Mouse (Mus musculus) mouse embryonic stem cell (cell line): ENCODE measurements around the gene Afmid.

ENCODE experiments used
- in situ Hi-C, 2 experiments: fragments of 300-500 bp; cut with MboI; formaldehyde crosslinking; loops; 1 replicate in 1 of 2; 3 replicates in 1 of 2; pipeline ENCODE4 v1.14.3; 2019 to 2020; ENCODE audit warnings: low sequenced_read_pairs in 2 of 2, low pct_unique_long_range_greater_than_20kb in 1 of 2, mixed read lengths in 1 of 2; ENCODE audit not compliant: unreplicated experiment in 1 of 2

The Afmid gene

GRCm38 (mm10) chr11:117864805-117865204 is 39.1 kb downstream of the Afmid start:
- in situ Hi-C loops: no loop called here

- in situ Hi-C loops: no loop called here
These were observed 40.3 kb downstream of the Afmid start for GRCm38 (mm10) chr11:117865988-117866387.

GRCm38 (mm10) chr11:117870688-117871365 is 45.1 kb downstream of the Afmid start:
- in situ Hi-C loops: loop anchor here (5.0 to 10.0 kb wide), 2 partner anchors 154 to 221 kb away; no protein-coding TSS in a partner anchor

- in situ Hi-C loops: loop anchor here (5.0 to 10.0 kb wide), 2 partner anchors 153 to 221 kb away; no protein-coding TSS in a partner anchor
These were observed 45.7 kb downstream of the Afmid start for GRCm38 (mm10) chr11:117871376-117871775.

- in situ Hi-C loops: loop anchor here (5.0 to 10.0 kb wide), 2 partner anchors 153 to 220 kb away; no protein-coding TSS in a partner anchor
These were observed 46.3 kb downstream of the Afmid start for GRCm38 (mm10) chr11:117871911-117872584.

- in situ Hi-C loops: loop anchor here (5.0 to 10.0 kb wide), 2 partner anchors 152 to 219 kb away; no protein-coding TSS in a partner anchor
These were observed 47.3 kb downstream of the Afmid start, which contains the start of gene Tha1 for GRCm38 (mm10) chr11:117872861-117873608. TSS of gene Tha1 (minus strand) at chr11:117873481.

GRCm38 (mm10) chr11:117874419-117874818 is 48.7 kb downstream of the Afmid start:
- in situ Hi-C loops: loop anchor here (5.0 to 10.0 kb wide), 2 partner anchors 150 to 218 kb away; no protein-coding TSS in a partner anchor

GRCm38 (mm10) chr11:117875681-117876080 is 50.0 kb downstream of the Afmid start:
- in situ Hi-C loops: loop anchor here in 1 of 2 experiments (10.0 kb wide), 1 partner anchor 149 kb away; no protein-coding TSS in a partner anchor

GRCm38 (mm10) chr11:117877917-117878745 is 52.4 kb downstream of the Afmid start:
- in situ Hi-C loops: loop anchor here in 1 of 2 experiments (10.0 kb wide), 1 partner anchor 147 kb away; no protein-coding TSS in a partner anchor

GRCm38 (mm10) chr11:117878892-117879291 is 53.2 kb downstream of the Afmid start:
- in situ Hi-C loops: loop anchor here in 1 of 2 experiments (10.0 kb wide), 1 partner anchor 146 kb away; no protein-coding TSS in a partner anchor

- in situ Hi-C loops: loop anchor here (10.0 kb wide), 1 partner anchor 145 kb away; no protein-coding TSS in a partner anchor
These were observed 54.0 kb downstream of the Afmid start for GRCm38 (mm10) chr11:117879676-117880075.

GRCm38 (mm10) chr11:117880336-117880976 is 54.7 kb downstream of the Afmid start:
- in situ Hi-C loops: loop anchor here in 1 of 2 experiments (10.0 kb wide), 1 partner anchor 144 kb away; no protein-coding TSS in a partner anchor

- in situ Hi-C loops: loop anchor here in 1 of 2 experiments (10.0 kb wide), 1 partner anchor 144 kb away; no protein-coding TSS in a partner anchor
These were observed 55.2 kb downstream of the Afmid start for GRCm38 (mm10) chr11:117880977-117881358.

- in situ Hi-C loops: loop anchor here in 1 of 2 experiments (10.0 kb wide), 1 partner anchor 143 kb away; no protein-coding TSS in a partner anchor
These were observed 56.1 kb downstream of the Afmid start for GRCm38 (mm10) chr11:117881787-117882186.

- in situ Hi-C loops: loop anchor here in 1 of 2 experiments (10.0 kb wide), 1 partner anchor 143 kb away; no protein-coding TSS in a partner anchor
These were observed 56.5 kb downstream of the Afmid start for GRCm38 (mm10) chr11:117882208-117882607.

GRCm38 (mm10) chr11:117886000-117886399 is 60.3 kb downstream of the Afmid start:
- in situ Hi-C loops: loop anchor here in 1 of 2 experiments (10.0 kb wide), 1 partner anchor 139 kb away; no protein-coding TSS in a partner anchor
